Mouse (Mus musculus) embryonic fibroblast, embryonic 13.5 days (primary cell): ENCODE results near the gene E4f1. TPM values are rescaled to one million over a fixed set of nuclear protein-coding genes. Genes with fewer than 3 reads are reported as not detected.
"Not testable (repeated sequence)": the region's sequence is repeated elsewhere in the genome, so short reads cannot be mapped to it uniquely, and the experiment has no call there.

Source experiments
- H3K27ac ChIP-seq: 2 replicates; pipeline ENCODE4 v1.5.1; 2012; ENCODE audit warnings: low read length, control low read depth, inconsistent platforms; ENCODE audit not compliant: insufficient read depth
- H3K4me1 ChIP-seq: 2 replicates; pipeline ENCODE4 v1.6.1; 2011; ENCODE audit warnings: low read length; ENCODE audit not compliant: control insufficient read depth, insufficient read depth
- H3K4me3 ChIP-seq: 2 replicates; pipeline ENCODE4 v1.5.1; 2011; ENCODE audit warnings: mild to moderate bottlenecking, control low read depth, low read length; ENCODE audit not compliant: insufficient read depth
- CTCF ChIP-seq: IDR thresholded peaks from 2 replicates; pipeline ENCODE4 v1.5.1; 2011; ENCODE audit warnings: mild to moderate bottlenecking, control low read depth, low read length, moderate library complexity, borderline replicate concordance; ENCODE audit not compliant: insufficient read depth
- POLR2A ChIP-seq: IDR thresholded peaks from 2 replicates; pipeline ENCODE4 v1.6.1; 2011; ENCODE audit warnings: low read depth, mild to moderate bottlenecking, control low read depth, low read length, moderate library complexity
- polyA plus RNA-seq: library from polyadenylated mRNA; stranded (reverse); fragments of >200 nt; gene quantifications from 2 replicates; pipeline ENCODE4 v1.2.4, GENCODE M21; 2011; ENCODE audit warnings: low read depth; ENCODE audit not compliant: missing spikeins, insufficient read length

The E4f1 gene
- polyA plus RNA-seq, 1 experiment, result 14.8 TPM

GRCm38 (mm10) chr17:24474557-24474956 lies 4.4 kb upstream of the E4f1 start:
- TF ChIP-seq CTCF (no peak), POLR2A (no peak)
- Histone ChIP-seq H3K4me1 (peaks cover 4% of the 10 kb centered on the region; the same call in 1 of the 2 replicates), H3K4me3 (no peak overlapping the region), H3K27ac (no peak overlapping the region)

DNA sequence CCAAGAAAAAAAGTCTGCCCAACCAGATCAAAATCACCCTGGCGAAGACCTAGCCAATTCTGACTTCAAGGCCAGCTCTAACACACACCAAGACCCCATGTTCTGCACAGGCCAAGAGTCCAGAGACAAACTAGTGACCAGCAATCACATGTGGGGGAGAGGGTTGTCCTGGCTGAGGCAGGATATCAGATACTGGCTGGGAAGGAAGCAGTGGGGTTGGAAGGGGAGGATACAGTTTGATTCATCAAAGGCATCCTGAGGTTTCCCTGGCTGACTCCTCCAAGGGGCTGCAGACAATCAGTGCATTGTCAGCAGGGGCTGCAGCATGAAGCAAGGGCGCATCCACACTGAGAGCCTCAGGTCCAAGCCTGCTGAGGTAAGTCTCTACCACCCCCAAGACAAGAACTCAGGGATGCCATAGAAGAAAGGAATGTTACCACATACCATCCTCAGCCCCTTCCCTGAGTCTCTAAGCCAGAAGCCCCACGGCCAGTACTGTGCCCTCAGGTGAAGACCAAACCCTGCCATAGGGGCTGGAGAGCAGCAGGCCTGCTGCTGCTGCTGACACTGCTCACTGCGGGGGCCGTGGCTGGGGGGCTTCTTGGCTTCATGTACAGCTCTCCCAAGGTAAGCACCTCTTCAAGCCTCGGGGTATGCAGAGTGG lies 3.6 kb upstream of the E4f1 start, which contains the start of gene Bricd5:
Bricd5 (plus strand) TSS at position 273 of the 664 bp plus-strand sequence.
- Histone ChIP-seq H3K4me3 (no peak within 1 kb of the TSS), H3K4me1 (peaks cover 4% of the 10 kb centered on the region; the same call in 1 of the 2 replicates), H3K27ac (no peak within 1 kb of the TSS)
- TF ChIP-seq CTCF (no peak), POLR2A (no peak; the same call in 1 of the 2 replicates)

DNA sequence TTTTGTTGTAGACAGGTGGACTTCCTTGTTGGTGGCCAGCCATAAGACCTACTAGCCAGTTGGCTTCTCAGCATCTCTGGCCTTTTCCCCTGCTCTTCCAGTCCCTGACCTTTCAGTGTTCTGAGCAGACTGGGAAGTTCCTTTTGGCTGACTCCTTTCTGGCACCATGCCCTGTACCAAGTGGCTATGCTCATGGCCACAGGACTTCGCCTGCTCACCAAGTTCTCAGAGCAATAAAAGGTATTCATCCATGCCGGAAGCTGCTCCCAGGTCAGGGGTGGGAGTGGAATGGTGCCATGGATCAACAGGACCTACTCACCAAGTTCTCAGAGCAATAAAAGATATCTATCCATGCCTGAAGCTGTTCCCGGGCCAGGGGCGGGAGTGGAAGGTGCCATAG lies 2.4 kb upstream of the E4f1 start:
- H3K4me3 ChIP-seq, result peak overlapping the region; percentile 66; the same call in 1 of the 2 replicates
- TF ChIP-seq CTCF, result no peak
- peak; percentile 38; the same call in 1 of the 2 replicates for TF ChIP-seq POLR2A
- H3K27ac ChIP-seq, result no peak overlapping the region
- peaks cover 4% of the 10 kb centered on the region; the same call in 1 of the 2 replicates for H3K4me1 ChIP-seq

- Histone ChIP-seq H3K4me3 (peak overlapping the region; percentile 66), H3K27ac (peak overlapping the region; percentile 53), H3K4me1 (peaks cover 8% of the 10 kb centered on the region; the same call in 1 of the 2 replicates)
- TF ChIP-seq CTCF (no peak), POLR2A (peak; percentile 27; the same call in 1 of the 2 replicates)
Measured at GRCm38 (mm10) chr17:24470701-24471527, 801 bp upstream of the E4f1 start.

GRCm38 (mm10) chr17:24469336-24469909 lies 690 bp downstream of the E4f1 start:
- peaks cover 10% of the 10 kb centered on the region; the same call in 1 of the 2 replicates for H3K4me1 ChIP-seq
- H3K4me3 ChIP-seq, result peak overlapping the region; percentile 66
- H3K27ac ChIP-seq, result peak overlapping the region; percentile 61
- TF ChIP-seq CTCF, result no peak
- no peak for TF ChIP-seq POLR2A

- TF ChIP-seq CTCF, result no peak
- TF ChIP-seq POLR2A, result no peak
Measured at GRCm38 (mm10) chr17:24468636-24469246, 1.4 kb downstream of the E4f1 start.

GRCm38 (mm10) chr17:24463374-24464133 lies 6.6 kb downstream of the E4f1 start:
- peaks cover 6% of the 10 kb centered on the region; the same call in 1 of the 2 replicates for H3K4me1 ChIP-seq
- H3K27ac ChIP-seq, result no peak overlapping the region
- TF ChIP-seq POLR2A, result no peak
- no peak for TF ChIP-seq CTCF
- no peak overlapping the region for H3K4me3 ChIP-seq

More at GRCm38 (mm10) chr17:24468636-24469246, 1.4 kb downstream of the E4f1 start:
- no peak overlapping the region for H3K27ac ChIP-seq
- peaks cover 10% of the 10 kb centered on the region; the same call in 1 of the 2 replicates for H3K4me1 ChIP-seq
- H3K4me3 ChIP-seq, result no peak overlapping the region

- Histone ChIP-seq H3K27ac (no peak overlapping the region), H3K4me1 (peaks cover 6% of the 10 kb centered on the region; the same call in 1 of the 2 replicates), H3K4me3 (no peak overlapping the region)
- TF ChIP-seq CTCF (no peak), POLR2A (no peak)
Measured at GRCm38 (mm10) chr17:24462932-24463331, 7.2 kb downstream of the E4f1 start.

GRCm38 (mm10) chr17:24461580-24461979 lies 8.5 kb downstream of the E4f1 start:
- Histone ChIP-seq H3K27ac (no peak overlapping the region), H3K4me3 (no peak overlapping the region), H3K4me1 (peaks cover 6% of the 10 kb centered on the region; the same call in 1 of the 2 replicates)
- no peak for TF ChIP-seq CTCF
- no peak for TF ChIP-seq POLR2A

DNA sequence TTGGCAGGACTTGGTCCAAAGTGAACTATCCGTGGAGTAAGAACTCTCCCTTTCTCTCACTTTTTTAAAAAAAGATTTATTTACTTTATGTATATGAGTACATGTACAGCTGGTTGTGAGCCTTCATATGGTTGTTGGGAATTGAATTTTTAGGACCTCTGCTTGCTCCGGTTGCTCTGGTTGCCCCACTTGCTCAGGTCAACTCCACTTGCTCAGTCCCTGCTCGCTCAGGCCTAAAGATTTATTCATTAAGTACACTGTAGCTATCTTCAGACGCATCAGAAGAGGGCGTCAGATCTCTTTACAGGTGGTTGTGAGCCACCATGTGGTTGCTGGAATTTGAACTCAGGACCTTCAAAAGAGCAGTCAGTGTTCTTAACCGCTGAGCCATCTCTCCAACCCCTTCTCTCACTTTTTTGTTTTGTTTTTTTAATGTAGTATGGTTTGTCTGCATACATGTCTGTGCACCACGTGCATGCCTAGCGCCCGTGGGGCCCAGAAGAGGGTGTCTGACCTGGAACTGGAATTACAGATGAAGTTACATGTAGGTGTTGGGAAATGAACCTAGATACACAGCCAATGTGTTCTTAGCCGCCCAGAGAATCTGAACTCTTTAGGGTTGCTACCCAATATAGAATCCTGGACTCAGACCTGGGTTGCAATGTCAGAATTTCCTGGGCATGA lies 14.4 kb downstream of the E4f1 start:
- not testable (repeated sequence) for H3K4me1 ChIP-seq, H3K4me3 ChIP-seq, H3K27ac ChIP-seq
